Mouse (Mus musculus) lung, postnatal 0 days (tissue): Measurements from ENCODE around the gene Rara.

Experiments
- CTCF ChIP-seq: IDR thresholded peaks from 2 replicates; pipeline ENCODE4 v1.5.1; 2016; ENCODE audit warnings: antibody characterized with exemption, mild to moderate bottlenecking
- EP300 ChIP-seq: IDR thresholded peaks from 2 replicates; pipeline ENCODE4 v1.6.1; 2016; ENCODE audit warnings: antibody characterized with exemption, mild to moderate bottlenecking, control low read depth

DNA sequence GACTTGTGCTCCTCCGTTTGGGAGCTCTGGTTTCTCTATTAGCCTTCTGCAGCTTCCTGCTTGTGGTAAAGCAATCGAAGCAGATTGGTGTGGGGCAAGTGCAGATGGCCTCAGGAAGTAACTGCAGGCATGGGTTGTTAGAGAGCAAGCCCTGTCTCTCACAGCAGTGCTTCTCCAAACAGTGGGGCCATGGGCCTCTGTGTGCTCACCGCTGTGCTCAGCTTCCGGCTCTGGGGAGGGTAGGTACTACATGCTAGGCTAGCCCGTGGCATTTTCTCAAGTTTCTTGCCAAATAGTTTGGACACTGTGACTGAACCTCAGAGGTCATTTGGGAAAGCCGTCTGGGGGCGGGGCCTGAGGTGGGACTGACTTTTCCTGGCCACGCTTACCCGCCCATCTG, 9.4 kb upstream of the Rara start:
- peak; percentile 22; the same call in 1 of the 2 replicates for TF ChIP-seq CTCF
- no peak for TF ChIP-seq EP300
